ENCODE assay signal across 7 mouse cellular contexts in the genomic region with DNA sequence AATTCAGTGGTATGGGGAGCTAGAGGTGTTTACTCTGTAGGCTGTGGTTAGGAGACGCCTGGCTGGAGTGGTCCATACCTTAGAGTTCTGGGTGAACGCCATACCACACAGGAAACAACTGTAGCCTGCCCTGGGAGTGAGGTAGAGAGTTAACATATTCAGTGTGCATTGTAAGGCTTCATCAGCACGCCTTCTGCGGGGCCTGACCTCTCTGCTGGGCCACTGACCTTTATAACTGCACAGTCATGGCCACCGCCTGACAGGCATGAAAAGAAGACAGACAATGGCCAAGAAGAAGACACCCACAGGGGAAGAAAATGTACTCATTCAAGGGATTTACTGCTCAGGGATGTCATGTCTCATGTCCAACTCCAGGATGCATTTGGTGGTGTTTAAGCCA.
DNase-seq lines count a peak whose midpoint lies in the region; ATAC-seq lines count a peak whose summit lies in the region.
"Not testable (repeated sequence)": the region's sequence is repeated elsewhere in the genome, so short reads cannot be mapped to it uniquely, and the experiment has no call there.

No protein-coding gene starts in this region.

- WGBS in hindbrain, embryonic 11.5 days: 20% methylated on average over 5 of the region's 5 CpGs
- 37% methylated on average over 5 of the region's 5 CpGs for WGBS in midbrain, embryonic 10.5 days
- WGBS in neural tube, embryonic 11.5 days: 23% methylated on average over 5 of the region's 5 CpGs

- not testable (repeated sequence) for H3K4me1 ChIP-seq in hindbrain, embryonic 11.5 days (replicated peaks; ENCODE audit: control insufficient read depth, insufficient read depth, low read length); neural tube, embryonic 11.5 days (ENCODE audit: control insufficient read depth, insufficient read depth, low read length)
- H3K4me1 ChIP-seq in midbrain, embryonic 10.5 days: peaks cover 22% of the 10 kb centered on the region

- H3K4me2 ChIP-seq in hindbrain, embryonic 11.5 days (replicated peaks; ENCODE audit: low read depth, low read length); neural tube, embryonic 11.5 days (ENCODE audit: low read depth): not testable (repeated sequence)

- H3K9ac ChIP-seq in hindbrain, embryonic 11.5 days (ENCODE audit: low read depth, low read length); neural tube, embryonic 11.5 days (ENCODE audit: low read length): not testable (repeated sequence)

- not testable (repeated sequence) for H3K27ac ChIP-seq in hindbrain, embryonic 11.5 days (ENCODE audit: low read depth, low read length); midbrain, embryonic 10.5 days (replicated peaks); neural tube, embryonic 11.5 days (ENCODE audit: low read depth, low read length)

- H3K9me3 ChIP-seq in hindbrain, embryonic 11.5 days (ENCODE audit: control insufficient read depth, low read length); midbrain, embryonic 10.5 days (replicated peaks); neural tube, embryonic 11.5 days (ENCODE audit: control insufficient read depth, low read length): not testable (repeated sequence)

- H3K4me3 ChIP-seq in hindbrain, embryonic 11.5 days (ENCODE audit: low read depth, low read length); midbrain, embryonic 10.5 days; neural tube, embryonic 11.5 days (ENCODE audit: low read depth, low read length): not testable (repeated sequence)

- H3K27me3 ChIP-seq in hindbrain, embryonic 11.5 days (ENCODE audit: control insufficient read depth, insufficient read depth, low read length); midbrain, embryonic 10.5 days (ENCODE audit: low read depth, poor library complexity, severe bottlenecking); neural tube, embryonic 11.5 days (ENCODE audit: control insufficient read depth, insufficient read depth, low read length): not testable (repeated sequence)

- H3K36me3 ChIP-seq in hindbrain, embryonic 11.5 days (ENCODE audit: control insufficient read depth, insufficient read depth, low read length); midbrain, embryonic 10.5 days; neural tube, embryonic 11.5 days (ENCODE audit: control insufficient read depth, insufficient read depth, low read length): not testable (repeated sequence)

- DNase-seq in R1 (ENCODE audit: low read depth, low spot score): peak; percentile 29
- DNase-seq in embryo, embryonic 10 days (ENCODE audit: low spot score): peak; percentile 49
- DNase-seq in embryo, embryonic 9.5 days (ENCODE audit: extremely low spot score): peak; percentile 39
- peak; percentile 79 for DNase-seq in heart, adult 11 months
- DNase-seq in hindbrain, embryonic 11.5 days (ENCODE audit: low spot score): peak; percentile 19
- DNase-seq in midbrain, embryonic 10.5 days (ENCODE audit: low spot score): peak; percentile 44
- DNase-seq in neural tube, embryonic 11.5 days (ENCODE audit: low spot score): peak; percentile 11

- ATAC-seq in hindbrain, embryonic 11.5 days (ENCODE audit: low FRiP score); neural tube, embryonic 11.5 days (ENCODE audit: insufficient read depth, low FRiP score, low TSS enrichment): not testable (repeated sequence)

Comparison
In these comparisons a context has a peak if more than half of its experiments do, and no peak if none do; other contexts are left out.
1. DNase-seq: peak in every context shown above with its lines; median percentile 79 in heart, adult 11 months; 49 in embryo, embryonic 10 days; 44 in midbrain, embryonic 10.5 days; 39 in embryo, embryonic 9.5 days; 29 in R1; 19 in hindbrain, embryonic 11.5 days; 11 in neural tube, embryonic 11.5 days.